Mouse (Mus musculus) lung, adult 2 months (tissue): Measurements from ENCODE around the gene Fbxo10. TPM values are rescaled to one million over a fixed set of nuclear protein-coding genes. Genes with fewer than 3 reads are reported as not detected.
"Not testable (repeated sequence)": the region's sequence is repeated elsewhere in the genome, so short reads cannot be mapped to it uniquely, and the experiment has no call there.

ENCODE experiments used
- DNase-seq: peaks from one replicate; pipeline ENCODE4 v3.0.0; 2022
- H3K4me1 ChIP-seq: fragments of 200-500 bp; 2 replicates; pipeline ENCODE4 v1.6.1; 2011; ENCODE audit warnings: low read length; ENCODE audit not compliant: control insufficient read depth, insufficient read depth
- H3K4me3 ChIP-seq: fragments of 200-500 bp; replicated peaks from 2 replicates; pipeline ENCODE3; 2011; ENCODE audit warnings: low read depth, mild to moderate bottlenecking, control low read depth, low read length; ENCODE audit errors: extremely low read depth
- CTCF ChIP-seq: fragments of 200-500 bp; IDR thresholded peaks from 2 replicates; pipeline ENCODE4 v1.5.1; 2011; ENCODE audit warnings: mild to moderate bottlenecking, low read length, control low read depth; ENCODE audit not compliant: insufficient read depth
- POLR2A ChIP-seq: fragments of 200-500 bp; IDR thresholded peaks from 2 replicates; pipeline ENCODE4 v1.6.1; 2011; ENCODE audit warnings: low read depth, mild to moderate bottlenecking, control low read depth, low read length, borderline replicate concordance; ENCODE audit errors: extremely low read depth
- WGBS: fragments of 180-500 bp; shearing (Covaris S2); methylation state at CpG from one replicate; pipeline ENCODE4 v1.1.7; 2018; 5-methylcytosine and 5-hydroxymethylcytosine counted together
- polyA plus RNA-seq: library from polyadenylated mRNA; depleted of rRNA; stranded (reverse); fragments of >200 nt; gene quantifications from 2 replicates; pipeline ENCODE4 v1.2.3, GENCODE M21; 2012

The Fbxo10 gene
- polyA plus RNA-seq, 1 experiment = 15.2 TPM

DNA sequence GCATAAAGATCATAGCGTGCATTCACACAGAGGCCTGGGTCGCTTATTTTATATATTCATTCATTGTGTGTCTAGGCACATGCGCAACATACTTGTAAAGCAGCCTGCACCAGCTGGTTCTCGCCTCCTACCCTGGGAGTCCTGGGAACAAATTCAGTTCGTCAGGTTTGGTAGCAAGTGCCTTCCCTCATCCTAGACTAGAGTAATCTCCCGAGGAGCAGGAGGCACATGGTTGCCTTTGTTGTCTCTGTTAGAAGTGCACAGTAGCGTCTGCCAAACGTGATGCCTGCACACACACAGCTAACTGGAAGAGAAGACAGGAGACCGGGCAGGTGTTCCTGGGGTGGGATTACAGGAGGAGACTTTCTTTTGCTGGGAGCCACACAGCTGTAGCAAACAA lies 36.4 kb downstream of the Fbxo10 start:
- TF ChIP-seq POLR2A = no peak
- no peak for TF ChIP-seq CTCF
- DNase-seq = no peak
- WGBS = 85% methylated on average over 9 of the region's 9 CpGs
- Histone ChIP-seq H3K4me3 (no peak overlapping the region), H3K4me1 (no peaks in the 10 kb centered on the region)

DNA sequence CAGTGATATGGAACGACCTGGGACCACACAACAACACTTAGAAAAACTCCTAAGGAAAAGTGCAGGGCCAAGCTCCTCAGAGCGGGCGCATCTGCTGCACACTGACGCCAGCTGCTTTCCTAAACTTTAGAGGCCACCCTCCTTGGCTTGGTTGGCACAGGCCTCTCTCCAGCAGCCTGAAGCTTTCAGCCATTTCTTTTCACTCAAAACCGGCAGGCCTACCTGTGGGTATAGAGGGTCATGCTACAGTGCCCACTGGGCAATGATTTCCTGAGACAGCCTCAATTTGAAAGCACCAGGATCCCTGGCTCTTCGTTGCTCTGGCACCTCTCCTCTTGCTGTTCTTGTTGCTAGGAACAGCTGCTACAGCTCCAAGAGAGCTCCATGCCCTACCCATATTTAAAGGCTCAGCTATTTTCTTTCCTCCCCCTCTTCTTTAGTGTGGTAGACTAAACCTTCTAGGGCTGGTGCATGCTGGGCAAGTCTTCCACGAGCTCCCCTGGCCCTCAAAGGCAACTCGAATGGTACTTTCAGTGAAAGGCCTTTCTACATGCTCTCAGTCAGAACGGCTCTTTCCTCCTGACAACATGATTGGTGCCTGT lies 37.0 kb downstream of the Fbxo10 start:
- Histone ChIP-seq H3K4me3 (no peak overlapping the region), H3K4me1 (no peaks in the 10 kb centered on the region)
- no peak for DNase-seq
- TF ChIP-seq POLR2A = no peak
- TF ChIP-seq CTCF = no peak
- 81% methylated on average over 9 of the region's 9 CpGs for WGBS

DNA sequence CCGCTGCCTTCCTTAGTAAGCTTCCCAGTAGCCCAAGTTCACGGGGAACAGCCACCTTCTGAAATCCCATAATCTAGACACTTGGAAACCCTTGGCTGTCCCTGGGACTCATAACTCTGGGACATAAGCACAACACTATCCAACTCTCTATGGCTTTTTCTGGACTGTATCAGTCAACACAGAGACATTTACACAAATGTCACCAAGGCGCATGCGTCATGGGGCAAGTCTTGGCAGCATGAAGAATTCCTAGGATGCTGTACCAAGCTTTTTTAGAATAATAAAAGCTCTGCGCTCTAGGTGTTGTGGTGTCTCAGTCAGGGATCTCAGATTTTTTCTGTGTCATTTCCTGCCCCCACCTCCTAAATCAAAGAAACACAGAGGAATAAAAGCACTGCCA lies 37.7 kb downstream of the Fbxo10 start:
- H3K4me1 ChIP-seq = no peaks in the 10 kb centered on the region
- H3K4me3 ChIP-seq = no peak overlapping the region
- 88% methylated on average over 5 of the region's 5 CpGs for WGBS
- DNase-seq = no peak
- TF ChIP-seq CTCF = no peak
- no peak for TF ChIP-seq POLR2A

DNA sequence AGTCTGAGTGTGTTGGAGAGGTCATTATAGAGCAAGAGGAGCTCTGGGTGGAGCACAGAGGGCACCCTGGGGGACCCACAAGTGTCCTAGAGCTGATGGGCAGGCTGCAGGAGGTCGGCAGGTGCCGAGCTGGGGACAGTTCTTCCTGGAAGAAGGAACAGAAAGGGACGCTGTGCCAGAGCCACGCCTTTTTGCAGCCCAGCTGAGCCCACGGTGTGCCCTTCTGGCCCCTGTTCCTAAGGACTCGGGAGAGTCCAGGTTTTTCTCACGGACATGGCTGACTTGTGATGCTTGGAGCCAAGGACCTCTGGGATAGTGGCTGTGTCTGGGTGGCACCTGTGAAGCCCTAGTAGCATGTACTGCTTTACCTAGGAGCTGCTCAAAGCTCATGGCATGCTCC lies 43.6 kb downstream of the Fbxo10 start:
- WGBS = 80% methylated on average over 7 of the region's 7 CpGs
- DNase-seq = no peak
- Histone ChIP-seq H3K4me3 (no peak overlapping the region), H3K4me1 (no peaks in the 10 kb centered on the region)
- TF ChIP-seq CTCF = no peak
- no peak for TF ChIP-seq POLR2A

DNA sequence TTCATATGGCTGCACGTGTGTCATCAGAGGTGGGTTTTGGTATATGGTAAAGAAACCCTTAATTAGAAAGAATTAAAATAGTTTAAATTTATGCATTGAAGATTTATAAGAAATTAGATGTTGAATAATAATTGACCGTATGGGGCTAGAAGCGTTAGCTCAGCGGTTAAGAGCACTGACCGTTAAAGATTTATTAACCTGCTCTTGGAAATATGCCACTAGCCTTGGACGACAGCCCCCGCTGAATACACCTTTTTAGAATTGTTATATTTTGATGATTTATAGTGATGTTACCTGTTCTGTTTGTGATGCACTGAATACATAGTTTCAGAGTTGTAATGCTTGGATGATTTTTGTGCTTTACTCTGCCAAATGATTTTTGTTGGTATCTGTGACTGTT lies 44.9 kb downstream of the Fbxo10 start:
- not testable (repeated sequence) for H3K4me1 ChIP-seq, H3K4me3 ChIP-seq, DNase-seq
- WGBS = 92% methylated on average over 7 of the region's 7 CpGs

DNA sequence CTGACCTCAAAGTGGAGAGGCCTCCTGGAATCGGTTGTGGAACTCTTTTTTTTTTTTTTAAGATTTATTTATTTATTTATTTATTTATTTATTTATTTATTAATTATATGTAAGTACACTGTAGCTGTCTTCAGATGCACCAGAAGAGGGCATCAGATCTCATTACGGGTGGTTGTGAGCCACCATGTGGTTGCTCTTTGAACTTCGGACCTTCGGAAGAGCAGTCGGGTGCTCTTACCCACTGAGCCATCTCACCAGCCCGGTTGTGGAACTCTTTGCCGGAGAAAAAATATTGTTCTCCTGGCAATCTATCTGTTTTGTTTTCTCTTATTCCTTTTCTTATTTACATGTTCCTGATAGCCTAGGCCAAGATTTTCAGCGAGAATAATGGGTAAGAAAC lies 45.5 kb downstream of the Fbxo10 start:
- not testable (repeated sequence) for H3K4me3 ChIP-seq, DNase-seq, H3K4me1 ChIP-seq
- WGBS = 54% methylated on average over 8 of the region's 8 CpGs
- 0 out of 2 replicates have a peak, but pooled peaks have one; percentile 1 for TF ChIP-seq CTCF

DNA sequence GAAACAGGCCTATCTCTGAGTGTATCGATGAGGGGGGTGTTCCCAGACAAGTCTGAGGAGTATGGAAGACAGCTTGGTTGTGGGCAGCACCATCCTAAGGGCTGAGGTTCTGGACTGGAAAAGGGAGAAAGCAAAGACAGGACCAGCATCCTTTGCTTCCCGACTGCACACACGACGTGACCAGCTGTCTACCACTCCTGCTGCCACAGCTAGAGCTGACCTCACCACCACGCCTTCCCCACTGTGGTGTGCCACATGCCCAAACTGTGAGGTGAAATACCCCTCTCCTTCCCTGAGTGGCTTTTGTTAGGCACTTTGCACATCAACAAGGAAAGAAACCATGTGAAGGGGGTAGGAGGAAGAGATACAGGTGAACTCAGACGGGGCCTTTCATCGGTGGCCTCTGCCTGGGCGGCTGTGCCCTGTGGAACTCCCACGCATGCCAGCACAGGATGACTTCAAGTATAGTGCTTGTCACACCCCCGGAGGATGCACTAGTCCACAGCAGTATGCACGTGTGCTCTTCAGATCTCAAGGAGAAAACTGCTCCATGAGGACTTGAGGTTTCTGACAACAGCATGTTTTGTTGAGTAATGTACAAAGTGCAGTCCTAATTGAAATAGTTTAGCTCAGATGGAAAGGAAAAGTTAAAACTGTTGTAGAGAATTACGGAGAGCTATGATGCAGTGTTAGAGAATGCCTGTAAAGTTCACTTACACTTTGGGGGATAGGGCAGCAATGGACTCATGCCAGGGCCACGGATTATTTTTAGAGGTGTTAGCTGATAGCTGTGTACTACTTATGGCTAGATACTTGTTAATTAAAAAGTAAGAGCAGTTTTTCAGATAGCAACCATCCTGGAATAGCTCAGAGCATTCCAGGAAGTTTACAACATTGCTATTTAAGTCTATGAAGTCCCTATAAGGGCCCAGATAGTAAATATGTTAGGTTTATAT lies 46.7 kb downstream of the Fbxo10 start:
- 74% methylated on average over 13 of the region's 13 CpGs for WGBS
- Histone ChIP-seq H3K4me1 (no peaks in the 10 kb centered on the region), H3K4me3 (no peak overlapping the region)
- TF ChIP-seq POLR2A = no peak
- TF ChIP-seq CTCF = no peak
- DNase-seq = no peak

DNA sequence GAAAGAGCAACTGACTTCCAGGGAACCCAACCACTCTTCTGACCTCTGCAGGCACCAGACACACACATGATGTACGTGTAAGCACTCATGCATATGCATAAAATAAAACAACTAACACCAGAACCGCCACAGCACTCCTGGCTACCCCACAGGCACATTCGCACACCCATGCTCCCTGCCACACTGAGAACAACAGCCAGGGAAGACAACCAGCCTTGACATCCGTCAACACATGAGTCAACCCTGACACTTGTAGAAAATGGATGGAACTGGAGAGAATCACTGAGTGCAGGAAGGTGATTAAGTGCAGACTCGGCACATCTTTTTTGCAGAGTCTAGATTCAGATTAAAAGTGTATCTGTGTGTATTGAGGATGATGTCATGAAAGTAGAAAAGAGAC lies 47.8 kb downstream of the Fbxo10 start:
- no peaks in the 10 kb centered on the region for H3K4me1 ChIP-seq
- no peak for DNase-seq
- 84% methylated on average over 5 of the region's 5 CpGs for WGBS
- H3K4me3 ChIP-seq = no peak overlapping the region
- TF ChIP-seq POLR2A (no peak), CTCF (no peak)

DNA sequence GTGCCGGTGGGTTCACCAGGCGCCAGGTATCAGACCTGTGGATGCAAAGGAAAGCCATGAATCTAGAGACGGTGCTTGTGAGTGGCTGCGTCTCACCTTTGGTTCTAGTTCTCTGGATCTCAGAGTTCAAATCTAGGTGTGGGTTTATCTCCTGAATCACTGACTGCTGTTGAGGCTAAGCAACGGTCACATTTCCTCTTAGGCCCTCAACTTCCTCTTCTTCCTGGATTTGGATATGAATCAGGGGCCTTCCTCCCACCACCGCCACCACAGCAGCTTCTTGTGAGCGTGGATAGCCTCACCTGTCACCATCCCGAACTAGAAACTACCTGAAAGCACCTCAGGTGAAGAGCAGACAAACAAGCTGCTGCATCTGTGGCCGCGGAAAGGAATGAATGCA lies 48.4 kb downstream of the Fbxo10 start:
- DNase-seq = no peak
- Histone ChIP-seq H3K4me3 (no peak overlapping the region), H3K4me1 (no peaks in the 10 kb centered on the region)
- WGBS = 77% methylated on average over 10 of the region's 10 CpGs
- no peak for TF ChIP-seq POLR2A
- TF ChIP-seq CTCF = no peak

DNA sequence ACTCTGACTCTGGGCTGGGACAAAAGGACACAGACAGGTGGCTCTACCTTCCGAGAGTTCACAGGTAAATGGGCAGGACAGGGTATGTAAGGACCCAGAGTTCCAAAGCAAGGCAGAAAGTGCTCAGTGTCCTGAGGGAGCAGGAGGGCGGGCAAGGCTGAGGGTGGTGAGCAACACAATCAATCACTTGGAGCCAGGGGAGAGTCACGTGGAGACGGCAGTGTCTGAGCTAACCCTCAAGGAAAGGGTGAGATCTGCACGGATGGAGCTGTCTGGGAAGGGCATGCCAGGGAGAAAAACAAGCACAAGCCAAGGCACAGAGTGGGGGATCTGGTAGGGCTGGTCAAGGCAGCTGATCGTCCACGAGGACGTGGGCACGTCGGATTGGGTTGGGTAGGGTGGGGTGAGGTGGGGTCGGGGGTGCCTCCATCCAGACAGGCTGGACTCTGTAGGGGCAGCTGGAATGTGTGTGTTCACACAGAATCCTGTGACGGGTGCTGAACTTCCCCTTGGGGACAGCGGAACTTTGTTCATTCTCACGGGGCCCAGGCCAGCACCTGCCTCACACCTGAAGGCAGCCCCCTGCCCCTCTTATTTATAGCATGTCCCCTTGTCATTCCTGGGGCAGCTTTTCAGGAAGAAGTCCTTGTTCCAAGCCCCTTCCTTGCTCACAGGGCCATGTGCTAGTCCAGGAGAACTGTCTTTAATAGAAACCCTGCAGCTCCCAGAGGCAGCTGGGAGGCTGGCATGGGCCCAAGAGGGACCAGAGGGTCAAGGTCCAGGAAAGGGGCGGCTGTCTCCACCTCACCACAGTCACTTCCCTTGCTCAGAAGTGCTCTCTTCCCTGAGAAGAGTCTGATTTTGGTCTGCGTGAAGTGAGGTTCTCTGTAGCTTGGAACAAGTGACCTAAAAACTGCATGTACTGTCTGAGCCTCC lies 49.4 kb downstream of the Fbxo10 start:
- DNase-seq = no peak
- whole genome bisulfite sequencing = 57% methylated on average over 16 of the region's 16 CpGs
- TF ChIP-seq CTCF (no peak), POLR2A (no peak)

More for the DNA sequence above, 49.4 kb downstream of the Fbxo10 start:
- H3K4me1 ChIP-seq = no peaks in the 10 kb centered on the region
- no peak overlapping the region for H3K4me3 ChIP-seq
